Mouse (Mus musculus) subcutaneous adipose tissue, adult 2 months (tissue): Measurements from ENCODE around the gene Kif14. TPM values are rescaled to one million over a fixed set of nuclear protein-coding genes. Genes with fewer than 3 reads are reported as not detected.

Experiments
- polyA plus RNA-seq: library from polyadenylated mRNA; depleted of rRNA; stranded (reverse); fragments of >200 nt; gene quantifications from 2 replicates; pipeline ENCODE4 v1.2.3, GENCODE M21; 2012; ENCODE audit warnings: low replicate concordance; rRNA removed

The Kif14 gene
- polyA plus RNA-seq, result 0.09 and 0.49 TPM in 2 replicates

GRCm38 (mm10) chr1:136466143-136466811, at the start of gene Kif14:
Gene Kif14, plus strand, starts transcription at chr1:136466343.

Other genes with a start within 250 kb of the Kif14 start
- gene Inava, start 232.1 kb upstream of the Kif14 start, polyA plus RNA-seq, result 0.04 and 7.9 TPM in 2 replicates
- gene Gpr25, start 205.5 kb upstream of the Kif14 start, polyA plus RNA-seq, result 0.53 TPM in 1 of 2 replicates, not detected in the other
- 4.9 and 11.3 TPM in 2 replicates for gene Camsap2, start 120.2 kb upstream of the Kif14 start, polyA plus RNA-seq
- 4.7 and 5.9 TPM in 2 replicates for gene Ddx59, start 51.1 kb upstream of the Kif14 start, polyA plus RNA-seq
- gene Zfp281, start 158.6 kb downstream of the Kif14 start, polyA plus RNA-seq, result 2.0 and 4.3 TPM in 2 replicates